Mouse (Mus musculus): ENCODE measurements around the gene Nfyb.

Gene Nfyb

DNA sequence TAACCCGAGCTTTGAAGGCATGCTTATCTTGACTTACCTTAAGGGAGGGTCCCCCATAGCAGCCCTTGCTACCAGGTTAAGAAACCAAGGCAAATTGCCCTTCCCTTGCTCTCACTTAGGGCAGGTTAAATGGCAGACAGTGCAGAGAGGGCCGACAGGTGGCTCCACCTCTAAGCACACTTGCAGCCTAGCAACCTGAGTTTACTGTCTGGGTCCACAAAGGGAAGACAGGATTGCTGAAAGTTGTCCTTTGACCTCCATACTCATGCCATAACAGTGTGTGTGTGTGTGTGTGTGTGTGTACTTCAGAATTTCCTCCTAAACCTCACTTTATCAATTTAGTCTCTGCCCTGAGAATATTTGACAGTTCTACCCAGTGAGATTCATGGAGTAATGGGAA lies 18.5 kb upstream of the Nfyb start:
- in situ Hi-C loops (cut with MboI; ENCODE audit: unreplicated experiment in 2 of 2): no loop called here

DNA sequence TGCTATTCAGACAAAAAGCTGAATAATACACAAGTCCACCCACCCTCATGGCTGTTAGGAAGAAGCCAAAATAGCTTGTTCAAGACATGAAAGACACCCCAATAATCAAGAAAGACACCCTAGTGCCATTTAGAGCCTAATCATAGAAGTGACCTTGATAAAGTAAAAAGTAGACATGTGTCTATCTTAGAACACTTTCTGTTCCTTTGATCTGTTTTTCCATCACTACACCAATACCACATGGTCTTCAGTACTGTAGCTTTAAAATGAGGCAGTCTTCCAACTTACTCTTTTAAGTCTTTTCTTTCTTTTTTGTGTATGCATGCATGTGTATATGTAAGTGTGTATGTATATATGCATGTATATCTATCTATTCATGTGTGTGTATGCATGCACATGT lies 16.9 kb upstream of the Nfyb start:
- in situ Hi-C loops (cut with MboI; ENCODE audit: unreplicated experiment in 2 of 2): no loop called here

- in situ Hi-C loops (cut with MboI; ENCODE audit: unreplicated experiment in 2 of 2): no loop called here
These were observed 16.4 kb upstream of the Nfyb start for GRCm38 (mm10) chr10:82780322-82780721.

- in situ Hi-C loops (cut with MboI; ENCODE audit: unreplicated experiment in 2 of 2): no loop called here
These were observed 15.9 kb upstream of the Nfyb start for GRCm38 (mm10) chr10:82779831-82780230.

DNA sequence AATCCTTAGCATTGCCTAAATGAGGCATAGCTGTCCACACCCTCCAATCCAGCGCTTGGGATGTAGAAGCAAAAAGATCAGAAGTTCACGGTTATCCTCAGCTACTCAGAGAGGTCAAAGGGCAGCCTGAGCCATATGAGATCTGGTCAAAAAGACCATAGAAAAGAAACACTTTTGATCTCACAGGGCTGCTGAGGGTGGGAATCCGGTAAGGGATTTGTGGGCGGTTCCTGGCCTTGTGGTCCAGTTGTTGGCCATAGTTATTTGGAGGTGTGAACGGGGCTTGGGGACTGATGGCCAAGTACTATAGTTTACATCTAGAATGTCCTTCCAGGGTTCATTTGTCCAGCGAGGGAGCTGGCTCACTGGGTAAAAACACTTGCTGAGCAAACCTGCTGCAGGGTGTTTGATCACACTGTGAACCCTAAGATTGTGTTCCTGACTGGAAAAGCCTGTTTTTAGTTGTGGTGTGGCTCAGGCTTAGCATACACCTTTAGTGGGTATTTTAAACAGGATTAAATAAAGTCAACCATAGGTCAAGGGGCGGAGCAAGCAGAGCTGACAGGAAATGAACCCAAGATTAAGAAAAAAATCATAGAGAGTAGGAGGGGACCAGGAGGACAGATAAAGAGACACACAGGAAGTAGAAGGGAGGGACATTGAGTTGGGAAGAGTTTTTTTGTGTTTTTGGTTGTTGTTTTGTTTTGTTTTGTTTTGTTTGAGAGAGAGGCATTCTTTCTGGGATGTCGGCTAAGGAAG lies 15.0 kb upstream of the Nfyb start:
- in situ Hi-C loops (cut with MboI; ENCODE audit: unreplicated experiment in 2 of 2): no loop called here

- in situ Hi-C loops (cut with MboI; ENCODE audit: unreplicated experiment in 2 of 2): no loop called here
These were observed 13.9 kb upstream of the Nfyb start for GRCm38 (mm10) chr10:82777886-82778285.

GRCm38 (mm10) chr10:82777075-82777474 lies 13.1 kb upstream of the Nfyb start:
- in situ Hi-C loops (cut with MboI; ENCODE audit: unreplicated experiment in 2 of 2): no loop called here

GRCm38 (mm10) chr10:82774841-82775240 lies 10.9 kb upstream of the Nfyb start:
- in situ Hi-C loops (cut with MboI; ENCODE audit: unreplicated experiment in 2 of 2): no loop called here

GRCm38 (mm10) chr10:82771595-82772170 lies 7.7 kb upstream of the Nfyb start:
- in situ Hi-C loops (cut with MboI; ENCODE audit: unreplicated experiment in 2 of 2): no loop called here

DNA sequence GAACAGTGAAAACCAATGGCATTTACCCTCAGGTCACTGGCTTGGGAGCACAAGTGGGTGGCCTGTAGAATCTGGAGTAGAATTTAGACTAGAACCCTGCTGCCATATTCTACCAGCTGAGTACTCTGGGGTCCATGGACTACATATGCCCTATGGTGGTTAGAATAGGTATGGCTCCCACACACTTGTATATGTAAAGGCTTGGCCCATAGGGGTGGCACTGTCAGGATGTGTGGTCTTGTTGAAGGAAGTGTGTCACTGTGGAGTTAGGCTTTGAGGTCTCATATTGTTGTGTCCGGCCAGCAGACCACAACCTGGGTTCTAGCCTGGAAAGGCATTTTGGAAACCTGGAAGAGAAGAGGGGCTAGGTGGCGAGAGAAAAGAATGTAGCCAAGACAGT lies 6.8 kb upstream of the Nfyb start:
- in situ Hi-C loops (cut with MboI; ENCODE audit: unreplicated experiment in 2 of 2): no loop called here

DNA sequence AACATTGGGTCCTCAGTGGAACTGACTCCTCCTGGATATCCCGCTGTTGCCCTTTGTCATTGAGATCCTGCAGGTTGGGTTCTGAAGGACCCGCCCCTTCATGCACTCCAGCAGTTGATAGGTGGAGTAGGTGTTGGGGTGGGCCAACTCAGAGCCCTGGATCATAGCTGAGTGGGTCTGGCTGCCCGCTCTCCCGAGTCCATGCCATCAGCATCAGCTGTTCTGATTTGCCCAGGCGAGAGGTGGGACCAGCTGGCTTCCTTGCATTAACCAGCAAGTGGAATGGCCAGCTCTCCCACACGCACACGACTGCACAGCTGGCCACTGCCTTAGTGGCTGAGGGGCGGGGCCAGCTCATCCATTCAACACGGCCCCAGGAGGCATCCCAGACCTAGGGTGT lies 5.0 kb upstream of the Nfyb start:
- in situ Hi-C loops (cut with MboI; ENCODE audit: unreplicated experiment in 2 of 2): no loop called here

GRCm38 (mm10) chr10:82762756-82763681 lies 925 bp downstream of the Nfyb start:
- in situ Hi-C loops (cut with MboI; ENCODE audit: unreplicated experiment in 2 of 2): loop anchor here (5.0 kb wide), 2 partner anchors 34 to 66 kb away; partner anchors contain the start of gene Hcfc2 (in 1 of the 2)

GRCm38 (mm10) chr10:82761037-82761811 lies 2.7 kb downstream of the Nfyb start:
- in situ Hi-C loops (cut with MboI; ENCODE audit: unreplicated experiment in 2 of 2): loop anchor here (5.0 kb wide), 2 partner anchors 36 to 64 kb away; partner anchors contain the start of gene Hcfc2 (in 1 of the 2)

GRCm38 (mm10) chr10:82759706-82760105 lies 4.2 kb downstream of the Nfyb start:
- in situ Hi-C loops (cut with MboI; ENCODE audit: unreplicated experiment in 2 of 2): loop anchor here (5.0 kb wide), 2 partner anchors 38 to 62 kb away; partner anchors contain the start of gene Hcfc2 (in 1 of the 2)

- in situ Hi-C loops (cut with MboI; ENCODE audit: unreplicated experiment in 2 of 2): no loop called here
These were observed 5.1 kb downstream of the Nfyb start for GRCm38 (mm10) chr10:82758878-82759277.

DNA sequence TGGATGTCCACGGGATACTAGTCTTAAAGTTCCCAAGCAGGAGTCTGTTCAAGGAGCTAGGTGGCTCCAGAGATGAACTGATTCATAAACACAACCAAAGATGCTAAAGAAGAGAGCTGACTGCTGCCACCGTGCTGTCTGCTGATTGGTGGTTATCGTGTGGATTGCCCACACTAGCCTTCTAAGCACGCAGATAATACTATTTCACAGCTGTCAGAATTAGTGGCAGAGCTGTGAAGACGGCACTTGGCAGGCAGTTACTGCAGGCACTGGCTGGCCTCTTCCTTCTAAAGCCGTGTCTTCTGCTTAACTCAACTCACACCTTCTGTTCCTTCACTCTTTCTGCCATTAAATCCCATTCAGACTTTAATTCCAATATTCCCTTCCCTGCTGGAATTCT lies 5.6 kb downstream of the Nfyb start:
- in situ Hi-C loops (cut with MboI; ENCODE audit: unreplicated experiment in 2 of 2): no loop called here

GRCm38 (mm10) chr10:82757341-82757740 lies 6.6 kb downstream of the Nfyb start:
- in situ Hi-C loops (cut with MboI; ENCODE audit: unreplicated experiment in 2 of 2): no loop called here

GRCm38 (mm10) chr10:82756466-82756865 lies 7.5 kb downstream of the Nfyb start:
- in situ Hi-C loops (cut with MboI; ENCODE audit: unreplicated experiment in 2 of 2): no loop called here

DNA sequence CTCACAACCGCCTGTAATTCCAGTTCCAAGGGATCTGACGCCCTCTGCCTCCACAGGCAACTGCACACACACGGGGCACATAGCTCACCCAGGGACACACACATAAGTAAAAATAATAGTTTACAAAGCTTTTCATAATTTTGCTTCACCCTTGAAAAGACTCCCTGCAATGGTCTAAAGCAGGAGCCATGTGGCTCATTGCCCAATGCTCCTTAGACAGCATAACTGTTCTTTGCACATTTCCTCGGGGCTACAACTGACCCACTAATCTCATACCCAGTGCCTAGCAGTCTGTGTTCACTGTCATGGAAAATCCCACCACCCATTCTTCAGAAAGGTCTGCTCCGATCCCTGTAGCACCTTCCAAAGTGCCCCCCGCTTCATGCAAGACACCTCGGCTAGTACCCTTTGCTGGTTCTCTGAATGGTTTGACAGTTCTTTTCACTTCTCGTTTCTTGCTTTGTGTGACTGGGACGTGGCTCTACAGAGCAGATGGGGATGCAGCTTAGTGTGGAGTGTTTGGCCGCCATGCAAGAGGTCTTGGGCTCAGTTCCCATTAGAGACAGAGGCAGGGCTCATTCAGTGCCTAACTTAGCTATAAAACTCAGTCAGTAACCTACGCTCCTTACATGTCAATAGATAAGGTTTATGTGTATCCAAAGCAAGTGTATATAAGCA lies 8.6 kb downstream of the Nfyb start:
- in situ Hi-C loops (cut with MboI; ENCODE audit: unreplicated experiment in 2 of 2): no loop called here

GRCm38 (mm10) chr10:82754642-82755041 lies 9.3 kb downstream of the Nfyb start:
- in situ Hi-C loops (cut with MboI; ENCODE audit: unreplicated experiment in 2 of 2): no loop called here
